23 mouse cellular contexts compared by ENCODE assay signal in the genomic region with DNA sequence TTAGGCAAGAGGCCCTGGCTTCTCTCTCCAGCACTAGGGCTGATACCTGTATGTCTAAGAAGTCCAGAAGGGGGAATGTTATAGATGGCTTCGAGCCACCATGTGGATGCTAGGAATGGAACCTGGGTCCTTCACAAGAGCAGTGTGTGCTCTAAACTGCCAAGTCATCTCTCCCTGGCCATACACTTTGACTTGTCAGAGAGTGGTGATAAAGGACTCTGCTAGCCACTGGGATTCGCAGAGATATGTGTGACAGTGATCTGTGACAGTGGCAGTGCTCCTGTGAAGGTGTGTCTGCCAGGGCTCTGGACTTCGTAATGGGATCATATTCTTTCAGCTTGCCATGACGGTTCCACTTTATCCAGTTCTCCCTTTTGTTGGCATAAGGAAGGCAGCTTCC. TPM values are rescaled to one million over a fixed set of nuclear protein-coding genes. Genes with fewer than 3 reads are reported as not detected.
DNase-seq lines count a peak whose midpoint lies in the region; ATAC-seq lines count a peak whose summit lies in the region.
"Had no signal": no experiment of that assay in that cellular context is flagged by ENCODE, and none has a peak within 500 bp of the region (broad histone marks: within the 10 kb centered on the region; RNA-seq: fewer than 3 reads in every experiment).

No protein-coding gene starts in this region.

- no peaks in the 10 kb centered on the region for H3K9me3 ChIP-seq in liver, embryonic 12.5 days (replicated peaks)
- H3K9me3 ChIP-seq in limb, embryonic 15.5 days: no peaks in the 10 kb centered on the region
- H3K9me3 ChIP-seq: forebrain, embryonic 13.5 days; hindbrain, embryonic 10.5 days had no signal

- 76% methylated on average over 4 of the region's 4 CpGs for WGBS in liver, embryonic 12.5 days (ENCODE audit: insufficient replicate concordance)
- WGBS in limb, embryonic 15.5 days: 80% methylated on average over 4 of the region's 4 CpGs

- no peak for DNase-seq in liver
- DNase-seq in embryo, embryonic 10.5 days (ENCODE audit: low spot score): no peak
- no peak for DNase-seq in ovary, postnatal 10 days (ENCODE audit: low spot score)
- DNase-seq in ovary, adult 18-20 months (ENCODE audit: low spot score): no peak
- DNase-seq: adrenal gland, adult 8-10 months; cerebellum, adult 9-11 months; gastrocnemius, postnatal 10 days; kidney, adult 8-10 months; kidney, postnatal 25 days; left cerebral cortex, postnatal 4 days; midbrain, embryonic 14.5 days; right cerebral cortex, postnatal 14 days; spleen, adult 18-20 months; thymus, postnatal 4 days had no signal

- H3K27ac ChIP-seq in liver, embryonic 12.5 days: no peak overlapping the region
- H3K27ac ChIP-seq in limb, embryonic 15.5 days: peak overlapping the region; percentile 84
- H3K27ac ChIP-seq: forebrain, embryonic 13.5 days; left cerebral cortex, adult 2 months had no signal

- H3K4me3 ChIP-seq in liver, embryonic 12.5 days: no peak overlapping the region
- no peak overlapping the region for H3K4me3 ChIP-seq in limb, embryonic 15.5 days
- H3K4me3 ChIP-seq: forebrain, embryonic 13.5 days; hindbrain, embryonic 10.5 days; left cerebral cortex, adult 2 months; myocyte had no signal

- H3K9ac ChIP-seq in liver, embryonic 12.5 days: no peak overlapping the region
- H3K9ac ChIP-seq in limb, embryonic 15.5 days: no peak overlapping the region
- H3K9ac ChIP-seq: forebrain, embryonic 13.5 days had no signal

- H3K36me3 ChIP-seq in liver, embryonic 12.5 days: peaks cover 20% of the 10 kb centered on the region
- H3K36me3 ChIP-seq in limb, embryonic 15.5 days: no peaks in the 10 kb centered on the region

- H3K27me3 ChIP-seq in liver, embryonic 12.5 days (replicated peaks): no peaks in the 10 kb centered on the region
- no peaks in the 10 kb centered on the region for H3K27me3 ChIP-seq in limb, embryonic 15.5 days
- H3K27me3 ChIP-seq: forebrain, embryonic 13.5 days; Patski had no signal

- peak; percentile 55; the same call in 1 of the 2 replicates for ATAC-seq in liver, embryonic 12.5 days
- ATAC-seq in erythroid progenitor cell, adult 5-6 weeks (replicated peaks; ENCODE audit: low FRiP score, poor library complexity, severe bottlenecking): 0 out of 2 replicates have a peak, but pooled peaks have one; percentile 28
- ATAC-seq in limb, embryonic 15.5 days (ENCODE audit: insufficient number of reproducible peaks, low FRiP score, low TSS enrichment, low read depth): no peak
- ATAC-seq: forebrain, embryonic 13.5 days; lung, postnatal 0 days; Patski had no signal

- H3K4me2 ChIP-seq in liver, embryonic 12.5 days: no peak overlapping the region
- H3K4me2 ChIP-seq in limb, embryonic 15.5 days: no peak overlapping the region
- H3K4me2 ChIP-seq: forebrain, embryonic 13.5 days had no signal

- peaks cover 14% of the 10 kb centered on the region for H3K4me1 ChIP-seq in liver, embryonic 12.5 days
- H3K4me1 ChIP-seq in limb, embryonic 15.5 days: peaks cover 44% of the 10 kb centered on the region; the same call in 1 of the 2 replicates
- H3K4me1 ChIP-seq: forebrain, embryonic 13.5 days had no signal

RNA-seq across cellular contexts. Expression of gene Wwp2, which starts 37.2 kb away (rescaled TPM):
- 37.9 and 39.0 TPM in 2 replicates for polyA plus RNA-seq in liver, embryonic 12.5 days (2016; fragmentation: Nextera tagmentation; extraction: Ambion mirVana)
- total RNA-seq in erythroid progenitor cell, adult 5-6 weeks (2015; ENCODE audit: low replicate concordance): 111 and 127 TPM in 2 replicates
- 132 and 174 TPM in 2 replicates for total RNA-seq in erythroid progenitor cell, adult 5-6 weeks (2017; ENCODE audit: low replicate concordance)
- polyA plus RNA-seq in limb, embryonic 15.5 days (2015; fragmentation: Nextera tagmentation; extraction: Ambion mirVana): 114 and 119 TPM in 2 replicates

RNA-seq across cellular contexts. Expression of gene Nob1, which starts 48.5 kb away (rescaled TPM):
- 63.7 and 68.9 TPM in 2 replicates for polyA plus RNA-seq in liver, embryonic 12.5 days (2016; fragmentation: Nextera tagmentation; extraction: Ambion mirVana)
- total RNA-seq in erythroid progenitor cell, adult 5-6 weeks (2015; ENCODE audit: low replicate concordance): 6.5 and 10.9 TPM in 2 replicates
- total RNA-seq in erythroid progenitor cell, adult 5-6 weeks (2017; ENCODE audit: low replicate concordance): 5.5 and 6.0 TPM in 2 replicates
- polyA plus RNA-seq in limb, embryonic 15.5 days (2015; fragmentation: Nextera tagmentation; extraction: Ambion mirVana): 78.5 and 84.8 TPM in 2 replicates
